Comparison of ENCODE assay signal across 17 mouse cellular contexts in genomic region chr13:119644769-119645168, GRCm38 (mm10). TPM values are rescaled to one million over a fixed set of nuclear protein-coding genes. Genes with fewer than 3 reads are reported as not detected.
"Had no signal": no experiment of that assay in that cellular context is flagged by ENCODE, and none has a peak within 500 bp of the region (broad histone marks: within the 10 kb centered on the region; RNA-seq: fewer than 3 reads in every experiment).

No protein-coding gene starts in this region.

- H3K27ac ChIP-seq: neural tube, embryonic 15.5 days; stomach, embryonic 15.5 days; stomach, postnatal 0 days had no signal

- H3K4me1 ChIP-seq: neural tube, embryonic 15.5 days; stomach, embryonic 15.5 days had no signal

- H3K4me3 ChIP-seq: neural tube, embryonic 15.5 days; stomach, embryonic 15.5 days had no signal

- DNase-seq: retina, postnatal 1 day; right cerebral cortex, adult 18-20 months; right cerebral cortex, postnatal 14 days; right cerebral cortex, postnatal 25 days; right cerebral cortex, postnatal 4 days; spleen, adult 18-20 months; thymus, adult 18-20 months; thymus, adult 2 months; thymus, postnatal 14 days; thymus, postnatal 25 days; thymus, postnatal 36 days; thymus, postnatal 4 days had no signal

RNA-seq across cellular contexts. Expression of gene Ccl28, which starts 21.1 kb away (rescaled TPM):
- total RNA-seq: neutrophil, adult 5-6 weeks had no signal
- polyA plus RNA-seq: spleen, adult 2 months had no signal
